ENCODE assay signal across 8 mouse cellular contexts in the genomic region with DNA sequence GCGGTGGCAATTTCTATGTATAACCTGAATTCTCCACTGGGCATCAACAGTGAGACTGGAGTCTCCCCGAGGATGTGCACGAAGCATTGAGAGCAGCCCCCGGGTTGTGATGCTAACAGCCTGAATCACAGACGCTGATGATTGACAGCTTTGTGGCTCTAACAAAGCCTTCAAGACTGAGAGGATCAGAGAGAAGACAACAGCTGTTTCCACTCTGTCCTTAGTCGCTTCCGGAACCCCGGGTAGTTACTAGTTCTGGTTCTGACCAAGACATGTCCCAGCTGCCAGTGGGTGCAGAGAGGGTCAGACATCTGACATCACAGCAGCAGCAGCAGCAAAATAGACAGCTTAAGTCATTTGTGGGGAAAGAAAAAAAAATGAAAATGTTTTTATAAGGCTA.
A peak's percentile ranks its signal among the peaks of the same experiment; 100 is the strongest.
DNase-seq lines count a peak whose midpoint lies in the region; ATAC-seq and TF ChIP-seq lines count a peak whose summit lies in the region.

No protein-coding gene starts in this region.

- peaks cover 7% of the 10 kb centered on the region for H3K9me3 ChIP-seq in embryonic facial prominence, embryonic 10.5 days
- no peaks in the 10 kb centered on the region for H3K9me3 ChIP-seq in hindbrain, postnatal 0 days (ENCODE audit: low read length)
- no peaks in the 10 kb centered on the region for H3K9me3 ChIP-seq in midbrain, postnatal 0 days (ENCODE audit: low read length)

- H3K9ac ChIP-seq in hindbrain, postnatal 0 days (replicated peaks; ENCODE audit: low read length), result no peak overlapping the region
- no peak overlapping the region for H3K9ac ChIP-seq in midbrain, postnatal 0 days (replicated peaks; ENCODE audit: low read length, poor library complexity, severe bottlenecking)

- H3K27ac ChIP-seq in embryonic facial prominence, embryonic 10.5 days (replicated peaks), result peak overlapping the region; percentile 73
- H3K27ac ChIP-seq in hindbrain, postnatal 0 days, result no peak overlapping the region
- no peak overlapping the region for H3K27ac ChIP-seq in midbrain, postnatal 0 days (ENCODE audit: low read depth, low read length)

- ATAC-seq in hindbrain, postnatal 0 days, result 0 out of 2 replicates have a peak, but pooled peaks have one; percentile 24
- ATAC-seq in midbrain, postnatal 0 days (ENCODE audit: low FRiP score), result no peak

- no peak overlapping the region for H3K4me3 ChIP-seq in embryonic facial prominence, embryonic 10.5 days
- no peak overlapping the region for H3K4me3 ChIP-seq in hindbrain, postnatal 0 days (ENCODE audit: low read length)
- no peak overlapping the region for H3K4me3 ChIP-seq in midbrain, postnatal 0 days (ENCODE audit: low read depth, low read length)

- H3K4me1 ChIP-seq in embryonic facial prominence, embryonic 10.5 days, result peaks cover 29% of the 10 kb centered on the region
- H3K4me1 ChIP-seq in hindbrain, postnatal 0 days (ENCODE audit: insufficient read depth, low read length), result peaks cover 6% of the 10 kb centered on the region; the same call in 1 of the 2 replicates
- peaks cover 3% of the 10 kb centered on the region; the same call in 1 of the 2 replicates for H3K4me1 ChIP-seq in midbrain, postnatal 0 days (ENCODE audit: insufficient read depth, low read length)

- no peak for TF ChIP-seq CTCF in hindbrain, postnatal 0 days (IDR thresholded peaks at IDR 0.05; ENCODE audit: low read depth)
- no peak for TF ChIP-seq CTCF in midbrain, postnatal 0 days (IDR thresholded peaks at IDR 0.05)

- peak; percentile 35 for DNase-seq in embryo, embryonic 10 days (ENCODE audit: low spot score)
- peak; percentile 44 for DNase-seq in embryonic facial prominence, embryonic 10.5 days (ENCODE audit: low spot score)
- no peak for DNase-seq in hindbrain, postnatal 0 days (ENCODE audit: low spot score)
- DNase-seq in lung, adult 18-20 months, result peak; percentile 53 to 74
- no peak for DNase-seq in left cerebral cortex, adult 9 months (ENCODE audit: low spot score in 2 of 2)
- no peak for DNase-seq in testis, postnatal 10 days (ENCODE audit: low spot score)
- no peak for DNase-seq in midbrain, postnatal 0 days (ENCODE audit: low spot score)
- DNase-seq in cerebellum, adult 18-20 months, result no peak

- WGBS in embryonic facial prominence, embryonic 10.5 days, result 47% methylated on average over 8 of the region's 8 CpGs
- WGBS in hindbrain, postnatal 0 days, result 45% methylated on average over 8 of the region's 8 CpGs
- WGBS in midbrain, postnatal 0 days, result 50% methylated on average over 8 of the region's 8 CpGs

- no peaks in the 10 kb centered on the region for H3K36me3 ChIP-seq in embryonic facial prominence, embryonic 10.5 days (replicated peaks)
- no peaks in the 10 kb centered on the region for H3K36me3 ChIP-seq in hindbrain, postnatal 0 days (ENCODE audit: insufficient read depth, low read length)
- no peaks in the 10 kb centered on the region for H3K36me3 ChIP-seq in midbrain, postnatal 0 days (ENCODE audit: insufficient read depth, low read length)

- no peaks in the 10 kb centered on the region for H3K27me3 ChIP-seq in embryonic facial prominence, embryonic 10.5 days (replicated peaks; ENCODE audit: low read depth, poor library complexity, severe bottlenecking)
- H3K27me3 ChIP-seq in hindbrain, postnatal 0 days (ENCODE audit: insufficient read depth, low read length), result no peaks in the 10 kb centered on the region
- no peaks in the 10 kb centered on the region for H3K27me3 ChIP-seq in midbrain, postnatal 0 days (ENCODE audit: insufficient read depth, low read length)

- no peak overlapping the region for H3K4me2 ChIP-seq in hindbrain, postnatal 0 days (ENCODE audit: low read depth, low read length)
- no peak overlapping the region for H3K4me2 ChIP-seq in midbrain, postnatal 0 days (ENCODE audit: low read depth, low read length, poor library complexity, severe bottlenecking)

Comparison
In these comparisons a context has a peak if more than half of its experiments do, and no peak if none do; other contexts are left out.
1. DNase-seq: peak in embryo, embryonic 10 days (single experiment), embryonic facial prominence, embryonic 10.5 days (single experiment) and lung, adult 18-20 months (2 of 2); none in hindbrain, postnatal 0 days (single experiment), left cerebral cortex, adult 9 months (0 of 2), testis, postnatal 10 days (single experiment), midbrain, postnatal 0 days (single experiment) and cerebellum, adult 18-20 months (0 of 2).